Mouse (Mus musculus) testis, adult 2 months (tissue): Measurements from ENCODE around the gene Cxcr5. TPM values are rescaled to one million over a fixed set of nuclear protein-coding genes. Genes with fewer than 3 reads are reported as not detected.

Source experiments
- H3K27ac ChIP-seq: fragments of 200-500 bp; 2 replicates; pipeline ENCODE4 v1.5.1; 2012; ENCODE audit warnings: low read depth, low read length; ENCODE audit not compliant: control insufficient read depth, insufficient read depth
- H3K27me3 ChIP-seq: fragments of 200-500 bp; 2 replicates; pipeline ENCODE4 v1.6.1; 2012; ENCODE audit warnings: mild to moderate bottlenecking, low read length, moderate library complexity; ENCODE audit not compliant: control insufficient read depth, insufficient read depth
- H3K36me3 ChIP-seq: fragments of 200-500 bp; 2 replicates; pipeline ENCODE4 v1.6.1; 2012; ENCODE audit warnings: mild to moderate bottlenecking, low read length; ENCODE audit not compliant: control insufficient read depth, insufficient read depth
- H3K4me1 ChIP-seq: fragments of 200-500 bp; 2 replicates; pipeline ENCODE4 v1.6.1; 2012; ENCODE audit warnings: low read length; ENCODE audit not compliant: control insufficient read depth, insufficient read depth
- H3K4me3 ChIP-seq: fragments of 200-500 bp; 2 replicates; pipeline ENCODE4 v1.5.1; 2012; ENCODE audit warnings: low read depth, mild to moderate bottlenecking, low read length, moderate library complexity, mixed read lengths; ENCODE audit not compliant: control insufficient read depth
- CTCF ChIP-seq: fragments of 200-500 bp; IDR thresholded peaks from 2 replicates; pipeline ENCODE4 v1.5.1; 2012; ENCODE audit warnings: low read depth, mild to moderate bottlenecking, inconsistent platforms, low read length, moderate library complexity; ENCODE audit not compliant: control insufficient read depth, insufficient read depth, insufficient replicate concordance
- POLR2A ChIP-seq: fragments of 200-500 bp; IDR thresholded peaks from 2 replicates; pipeline ENCODE4 v1.6.1; 2012; ENCODE audit warnings: low read depth, mild to moderate bottlenecking, inconsistent platforms, low read length, moderate library complexity; ENCODE audit not compliant: control insufficient read depth
- polyA plus RNA-seq: library from polyadenylated mRNA; depleted of rRNA; stranded (reverse); fragments of >200 nt; gene quantifications from 2 replicates; pipeline ENCODE4 v1.2.3, GENCODE M21; 2012; rRNA removed

Cxcr5 gene
- polyA plus RNA-seq, 1 experiment: 11.2 TPM

GRCm38 (mm10) chr9:44473184-44473583 lies 88.5 kb downstream of the Cxcr5 start:
- peaks cover 8% of the 10 kb centered on the region for H3K4me1 ChIP-seq
- H3K27ac ChIP-seq: no peak overlapping the region
- no peaks in the 10 kb centered on the region for H3K36me3 ChIP-seq
- TF ChIP-seq POLR2A (no peak), CTCF (no peak)
- H3K27me3 ChIP-seq: no peaks in the 10 kb centered on the region
- H3K4me3 ChIP-seq: no peak overlapping the region

- Histone ChIP-seq H3K27me3 (no peaks in the 10 kb centered on the region), H3K4me1 (no peaks in the 10 kb centered on the region), H3K27ac (no peak overlapping the region), H3K4me3 (no peak overlapping the region), H3K36me3 (no peaks in the 10 kb centered on the region)
- no peak for TF ChIP-seq CTCF
- TF ChIP-seq POLR2A: no peak
Observed at GRCm38 (mm10) chr9:44468800-44469199, 92.9 kb downstream of the Cxcr5 start.

- H3K4me1 ChIP-seq: no peaks in the 10 kb centered on the region
- no peak for TF ChIP-seq POLR2A
- TF ChIP-seq CTCF: no peak
- H3K36me3 ChIP-seq: no peaks in the 10 kb centered on the region
- H3K27ac ChIP-seq: no peak overlapping the region
- H3K4me3 ChIP-seq: no peak overlapping the region
- no peaks in the 10 kb centered on the region for H3K27me3 ChIP-seq
Observed at GRCm38 (mm10) chr9:44468224-44468623, 93.5 kb downstream of the Cxcr5 start.

- TF ChIP-seq CTCF (no peak), POLR2A (no peak)
- Histone ChIP-seq H3K4me1 (no peaks in the 10 kb centered on the region), H3K27ac (no peak overlapping the region), H3K27me3 (no peaks in the 10 kb centered on the region), H3K36me3 (no peaks in the 10 kb centered on the region), H3K4me3 (no peak overlapping the region)
Observed at GRCm38 (mm10) chr9:44461950-44462349, 99.7 kb downstream of the Cxcr5 start.

Other genes starting within 250 kb of the Cxcr5 start
- 16.4 and 20.7 TPM in 2 replicates for gene C2cd2l, start 241.6 kb downstream of the Cxcr5 start, polyA plus RNA-seq
- gene Dpagt1, start 235.9 kb downstream of the Cxcr5 start, polyA plus RNA-seq: 6.5 and 6.7 TPM in 2 replicates
- 107 TPM in 2 replicates for gene H2afx, start 227.2 kb downstream of the Cxcr5 start, polyA plus RNA-seq
- 18.2 and 19.3 TPM in 2 replicates for gene Hmbs, start 217.6 kb downstream of the Cxcr5 start, polyA plus RNA-seq
- 19.2 and 19.4 TPM in 2 replicates for gene Vps11, start 200.2 kb downstream of the Cxcr5 start, polyA plus RNA-seq
- 82.1 and 99.9 TPM in 2 replicates for gene Hyou1, start 182.4 kb downstream of the Cxcr5 start, polyA plus RNA-seq
- 14.1 and 14.7 TPM in 2 replicates for gene Slc37a4, start 165.0 kb downstream of the Cxcr5 start, polyA plus RNA-seq
- 194 and 199 TPM in 2 replicates for gene Rps25, start 154.7 kb downstream of the Cxcr5 start, polyA plus RNA-seq
- gene Trappc4, start 154.3 kb downstream of the Cxcr5 start, polyA plus RNA-seq: 40.0 and 41.8 TPM in 2 replicates
- gene Ccdc84, start 143.3 kb downstream of the Cxcr5 start, polyA plus RNA-seq: 10.9 TPM in 2 replicates
- gene Foxr1, start 120.7 kb downstream of the Cxcr5 start, polyA plus RNA-seq: 1.5 and 2.0 TPM in 2 replicates
- 2.2 and 4.3 TPM in 2 replicates for gene Upk2, start 106.9 kb downstream of the Cxcr5 start, polyA plus RNA-seq
- 8.4 and 9.1 TPM in 2 replicates for gene Bcl9l, start 79.1 kb downstream of the Cxcr5 start, polyA plus RNA-seq
- 9.0 and 11.7 TPM in 2 replicates for gene Ddx6, start 43.0 kb upstream of the Cxcr5 start, polyA plus RNA-seq
- 0.47 TPM in 1 of 2 replicates, not detected in the other for gene Treh, start 111.4 kb upstream of the Cxcr5 start, polyA plus RNA-seq
- 3.8 and 4.8 TPM in 2 replicates for gene Phldb1, start 173.3 kb upstream of the Cxcr5 start, polyA plus RNA-seq
- 22.0 and 28.5 TPM in 2 replicates for gene Arcn1, start 206.0 kb upstream of the Cxcr5 start, polyA plus RNA-seq
- gene Ift46, start 206.0 kb upstream of the Cxcr5 start, polyA plus RNA-seq: 199 and 203 TPM in 2 replicates
- gene Tmem25, start 237.4 kb upstream of the Cxcr5 start, polyA plus RNA-seq: 3.0 and 3.1 TPM in 2 replicates
- 0.32 and 0.99 TPM in 2 replicates for gene Ttc36, start 241.2 kb upstream of the Cxcr5 start, polyA plus RNA-seq